Mouse (Mus musculus): ENCODE results near the gene Fcrla.

DNA sequence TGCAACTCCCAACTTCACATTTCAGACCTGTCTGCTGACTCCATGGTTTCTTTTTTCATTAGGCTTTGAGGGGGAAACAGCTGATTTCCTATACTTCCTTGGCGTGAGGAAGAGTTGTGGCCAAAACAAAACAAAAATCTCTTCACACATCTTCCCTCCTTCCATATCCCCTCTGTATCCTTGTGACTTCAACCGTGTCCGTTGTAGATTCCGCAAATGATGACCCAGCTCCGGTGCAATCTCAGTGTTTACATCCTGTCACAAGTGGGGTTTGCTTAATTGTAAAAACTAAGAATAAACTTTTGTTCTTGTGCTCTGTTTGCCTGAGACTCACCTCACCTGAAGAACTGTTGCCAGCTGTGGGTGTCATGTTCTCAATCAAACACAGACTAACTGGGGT lies 23.9 kb downstream of the Fcrla start:
- TF ChIP-seq CTCF (conservative IDR thresholded peaks at IDR 0.05; ENCODE audit: insufficient read depth, insufficient read length, low read depth, low read length) (no peak), POLR2A (IDR thresholded peaks at IDR 0.05; ENCODE audit: low read depth, low read length) (no peak)
